In the genomic region with DNA sequence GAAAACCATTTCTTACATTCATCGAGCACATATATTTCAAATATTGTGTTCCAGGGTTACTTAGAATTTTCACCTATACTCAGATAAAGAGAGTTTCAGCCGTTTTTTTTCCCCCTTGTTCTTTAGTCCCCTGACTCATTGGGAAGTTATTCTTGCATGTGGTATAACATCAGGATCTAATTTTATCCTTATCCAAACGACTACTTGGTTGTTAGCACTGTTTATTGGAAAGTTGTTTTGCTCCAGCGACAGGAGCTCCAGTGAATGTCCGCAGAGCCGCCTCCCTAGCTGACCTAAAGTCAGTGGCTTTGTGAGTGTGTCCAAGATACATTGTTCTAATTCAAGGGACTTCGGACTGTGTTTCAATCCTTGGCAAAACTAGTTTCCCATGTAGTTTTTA, we compare ENCODE assay signal across 20 mouse cellular contexts. TPM values are rescaled to one million over a fixed set of nuclear protein-coding genes. Genes with fewer than 3 reads are reported as not detected.
DNase-seq lines count a peak whose midpoint lies in the region; ATAC-seq and TF ChIP-seq lines count a peak whose summit lies in the region.
"Had no signal": no experiment of that assay in that cellular context is flagged by ENCODE, and none has a peak within 500 bp of the region (broad histone marks: within the 10 kb centered on the region; RNA-seq: fewer than 3 reads in every experiment).

No protein-coding gene starts in this region.

- no peak overlapping the region for H3K9ac ChIP-seq in forebrain, embryonic 11.5 days (ENCODE audit: low read length)
- H3K9ac ChIP-seq in forebrain, embryonic 12.5 days = no peak overlapping the region
- H3K9ac ChIP-seq in heart, embryonic 15.5 days = no peak overlapping the region
- no peak overlapping the region for H3K9ac ChIP-seq in lung, embryonic 16.5 days (ENCODE audit: low read length)
- H3K9ac ChIP-seq: hindbrain, embryonic 12.5 days; limb, embryonic 12.5 days; liver, embryonic 14.5 days; midbrain, embryonic 13.5 days had no signal

- no peak overlapping the region for H3K27ac ChIP-seq in forebrain, embryonic 11.5 days (ENCODE audit: low read depth, low read length)
- no peak overlapping the region for H3K27ac ChIP-seq in forebrain, embryonic 12.5 days
- peak overlapping the region; percentile 56 for H3K27ac ChIP-seq in heart, embryonic 15.5 days
- peak overlapping the region; percentile 10; the same call in 1 of the 2 replicates for H3K27ac ChIP-seq in lung, embryonic 16.5 days (ENCODE audit: low read length)
- peak overlapping the region; percentile 62; the same call in 1 of the 2 replicates for H3K27ac ChIP-seq in olfactory bulb, adult 2 months (ENCODE audit: insufficient read depth, low read depth, low read length)
- H3K27ac ChIP-seq: hindbrain, embryonic 12.5 days; limb, embryonic 12.5 days; liver, embryonic 14.5 days; midbrain, embryonic 13.5 days had no signal

- H3K4me1 ChIP-seq in forebrain, embryonic 11.5 days (replicated peaks; ENCODE audit: control insufficient read depth, insufficient read depth, low read length) = no peaks in the 10 kb centered on the region
- peaks cover 10% of the 10 kb centered on the region for H3K4me1 ChIP-seq in forebrain, embryonic 12.5 days
- peaks cover 14% of the 10 kb centered on the region for H3K4me1 ChIP-seq in heart, embryonic 15.5 days (replicated peaks)
- H3K4me1 ChIP-seq in lung, embryonic 16.5 days (replicated peaks; ENCODE audit: control insufficient read depth, insufficient read depth, low read length) = peaks cover 6% of the 10 kb centered on the region
- peaks cover 13% of the 10 kb centered on the region for H3K4me1 ChIP-seq in olfactory bulb, adult 2 months (ENCODE audit: control insufficient read depth, insufficient read depth, low read length)

- no peak for TF ChIP-seq CTCF in olfactory bulb, adult 2 months (IDR thresholded peaks at IDR 0.05; ENCODE audit: insufficient read depth, low read depth, low read length)

- H3K36me3 ChIP-seq in forebrain, embryonic 11.5 days (ENCODE audit: control insufficient read depth, insufficient read depth, low read length) = no peaks in the 10 kb centered on the region
- H3K36me3 ChIP-seq in forebrain, embryonic 12.5 days (replicated peaks) = no peaks in the 10 kb centered on the region
- H3K36me3 ChIP-seq in heart, embryonic 15.5 days = no peaks in the 10 kb centered on the region
- H3K36me3 ChIP-seq in lung, embryonic 16.5 days (ENCODE audit: control insufficient read depth, insufficient read depth, low read length) = no peaks in the 10 kb centered on the region
- H3K36me3 ChIP-seq: hindbrain, embryonic 12.5 days; limb, embryonic 12.5 days; midbrain, embryonic 13.5 days had no signal

- ATAC-seq in forebrain, embryonic 11.5 days (replicated peaks; ENCODE audit: low FRiP score) = no peak
- no peak for ATAC-seq in forebrain, embryonic 12.5 days (ENCODE audit: low FRiP score)
- no peak for ATAC-seq in heart, embryonic 15.5 days (replicated peaks; ENCODE audit: insufficient number of reproducible peaks, insufficient read depth, low FRiP score, low read depth)
- ATAC-seq in lung, embryonic 16.5 days (ENCODE audit: low read depth) = no peak
- ATAC-seq in erythroid progenitor cell, adult 5-6 weeks (replicated peaks; ENCODE audit: low FRiP score, poor library complexity, severe bottlenecking) = no peak
- ATAC-seq: forebrain, embryonic 16.5 days; midbrain, embryonic 13.5 days had no signal

- 73% methylated on average over 7 of the region's 7 CpGs for WGBS in forebrain, embryonic 11.5 days
- WGBS in forebrain, embryonic 12.5 days = 78% methylated on average over 7 of the region's 7 CpGs
- 40% methylated on average over 7 of the region's 7 CpGs for WGBS in heart, embryonic 15.5 days
- 57% methylated on average over 7 of the region's 7 CpGs for WGBS in lung, embryonic 16.5 days
- 39% methylated on average over 7 of the region's 7 CpGs for WGBS in olfactory bulb, adult 2 months

- TF ChIP-seq POLR2A in olfactory bulb, adult 2 months (IDR thresholded peaks at IDR 0.05; ENCODE audit: insufficient read depth, low read depth, low read length) = no peak

- no peaks in the 10 kb centered on the region for H3K9me3 ChIP-seq in forebrain, embryonic 11.5 days (ENCODE audit: control insufficient read depth, low read length)
- no peaks in the 10 kb centered on the region for H3K9me3 ChIP-seq in forebrain, embryonic 12.5 days
- H3K9me3 ChIP-seq in heart, embryonic 15.5 days (replicated peaks) = no peaks in the 10 kb centered on the region
- no peaks in the 10 kb centered on the region for H3K9me3 ChIP-seq in lung, embryonic 16.5 days (ENCODE audit: control insufficient read depth, low read length)
- H3K9me3 ChIP-seq: hindbrain, embryonic 12.5 days; limb, embryonic 12.5 days; midbrain, embryonic 13.5 days had no signal

- H3K4me3 ChIP-seq in forebrain, embryonic 11.5 days (ENCODE audit: low read depth, low read length) = no peak overlapping the region
- no peak overlapping the region for H3K4me3 ChIP-seq in forebrain, embryonic 12.5 days (replicated peaks)
- H3K4me3 ChIP-seq in heart, embryonic 15.5 days = no peak overlapping the region
- H3K4me3 ChIP-seq in lung, embryonic 16.5 days (ENCODE audit: low read length) = no peak overlapping the region
- no peak overlapping the region for H3K4me3 ChIP-seq in olfactory bulb, adult 2 months (ENCODE audit: insufficient read depth, low read depth, low read length)
- H3K4me3 ChIP-seq: erythroblast, embryonic 14.5 days; hindbrain, embryonic 12.5 days; limb, embryonic 12.5 days; midbrain, embryonic 13.5 days had no signal

- peaks cover 4% of the 10 kb centered on the region for H3K27me3 ChIP-seq in forebrain, embryonic 11.5 days (ENCODE audit: control insufficient read depth, insufficient read depth, low read length)
- H3K27me3 ChIP-seq in forebrain, embryonic 12.5 days = peaks cover 21% of the 10 kb centered on the region
- peaks cover 5% of the 10 kb centered on the region; the same call in 1 of the 2 replicates for H3K27me3 ChIP-seq in heart, embryonic 15.5 days
- peaks cover 8% of the 10 kb centered on the region; the same call in 1 of the 2 replicates for H3K27me3 ChIP-seq in lung, embryonic 16.5 days (ENCODE audit: control insufficient read depth, insufficient read depth, low read depth, low read length)

- peak; percentile 20 for DNase-seq in forebrain, embryonic 11.5 days (ENCODE audit: low spot score)
- no peak for DNase-seq in heart, adult 8-10 months (ENCODE audit: low spot score)
- DNase-seq in lung, postnatal 25 days (ENCODE audit: low spot score) = no peak
- DNase-seq: adrenal gland, postnatal 36 days; cerebellum, adult 18-20 months; cerebellum, postnatal 36 days; kidney, postnatal 4 days; spleen, adult 18-20 months; thymus, adult 2 months had no signal

- no peak overlapping the region for H3K4me2 ChIP-seq in forebrain, embryonic 11.5 days (ENCODE audit: low read depth, low read length, severe bottlenecking)
- no peak overlapping the region for H3K4me2 ChIP-seq in forebrain, embryonic 12.5 days
- no peak overlapping the region for H3K4me2 ChIP-seq in heart, embryonic 15.5 days
- H3K4me2 ChIP-seq in lung, embryonic 16.5 days (ENCODE audit: low read depth, low read length) = no peak overlapping the region
- H3K4me2 ChIP-seq: hindbrain, embryonic 12.5 days; limb, embryonic 12.5 days; midbrain, embryonic 13.5 days had no signal

RNA-seq across cellular contexts. Expression of a gene that starts 19.9 kb away (rescaled TPM):
- 8.1 and 9.1 TPM in 2 replicates for polyA plus RNA-seq in forebrain, embryonic 11.5 days (2014; fragmentation: Nextera tagmentation; extraction: Ambion mirVana)
- 7.6 and 7.9 TPM in 2 replicates for polyA plus RNA-seq in forebrain, embryonic 12.5 days (2016; fragmentation: Nextera tagmentation; extraction: Ambion mirVana)
- polyA plus RNA-seq in heart, embryonic 15.5 days (2015; fragmentation: Nextera tagmentation; extraction: Ambion mirVana) = 6.0 and 7.0 TPM in 2 replicates
- total RNA-seq in heart, adult 8-10 months (2022) = 1 to 10 TPM; 6.3 to 8.6 (median 7.0) TPM
- polyA plus RNA-seq in lung, embryonic 16.5 days (2015; fragmentation: Nextera tagmentation; extraction: Ambion mirVana) = 7.8 and 8.3 TPM in 2 replicates
- not detected in 2 replicates for polyA plus RNA-seq in olfactory bulb, adult 2 months (2012; ENCODE audit: insufficient read depth, insufficient read length, low replicate concordance, missing spikeins)
- 4.2 and 5.4 TPM in 2 replicates for total RNA-seq in erythroid progenitor cell, adult 5-6 weeks (2015; ENCODE audit: low replicate concordance)
- 1.6 and 2.2 TPM in 2 replicates for total RNA-seq in erythroid progenitor cell, adult 5-6 weeks (2017; ENCODE audit: low replicate concordance)
- polyA plus RNA-seq: erythroblast, embryonic 14.5 days had no signal

Comparison
In these comparisons a context has a peak if more than half of its experiments do, and no peak if none do; other contexts are left out.
1. H3K27ac ChIP-seq: peak in heart, embryonic 15.5 days (single experiment), lung, embryonic 16.5 days (single experiment) and olfactory bulb, adult 2 months (single experiment); none in forebrain, embryonic 11.5 days (single experiment) and forebrain, embryonic 12.5 days (single experiment).